Mouse (Mus musculus) lung, postnatal 36 days (tissue): ENCODE measurements around the gene Otp.

Source experiments
- DNase-seq: peaks from one replicate; pipeline ENCODE4 v3.0.0; 2022; ENCODE audit warnings: mixed read lengths

Otp gene

GRCm38 (mm10) chr13:94874039-94874425 lies 1.4 kb upstream of the Otp start:
- DNase-seq: no peak

DNA sequence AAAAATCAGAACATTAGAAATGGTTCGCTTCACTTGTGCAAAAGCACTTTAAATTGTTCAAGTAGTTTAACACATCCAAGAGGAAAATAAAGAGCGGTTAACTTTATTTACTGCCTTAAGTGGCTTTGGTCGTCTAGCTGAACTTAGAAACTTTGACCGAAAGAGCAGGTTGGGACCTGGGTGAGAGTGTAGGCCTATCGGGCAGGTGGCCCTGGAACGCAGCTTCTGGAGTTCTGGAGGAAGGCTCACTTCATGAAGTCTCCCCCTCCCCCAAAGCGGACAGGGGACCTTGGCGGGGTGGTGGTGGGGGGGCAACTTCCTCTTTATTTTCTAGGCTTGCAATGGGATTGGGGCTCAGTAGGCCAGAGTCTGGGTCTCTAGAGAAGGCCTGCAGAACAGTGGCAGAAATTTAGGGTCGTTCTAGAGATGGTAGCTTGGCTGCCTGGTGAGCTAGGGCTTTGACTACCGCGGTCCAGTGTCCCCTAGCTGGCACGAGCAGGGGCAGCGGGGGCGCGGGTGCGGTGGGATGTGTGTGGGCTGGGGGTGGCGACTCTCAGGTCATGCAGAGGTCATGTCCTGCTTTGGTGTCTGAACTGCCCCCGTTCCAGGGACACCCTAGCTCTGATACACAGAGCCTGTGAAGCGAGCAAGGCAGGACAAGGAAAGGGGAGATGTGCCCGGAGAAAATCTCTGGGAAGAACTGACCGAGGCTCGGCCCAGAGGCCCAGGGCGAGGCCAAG lies 576 bp upstream of the Otp start:
- DNase-seq: no peak

GRCm38 (mm10) chr13:94876286-94877210 lies 1.1 kb downstream of the Otp start:
- no peak for DNase-seq

GRCm38 (mm10) chr13:94877211-94877590 lies 1.8 kb downstream of the Otp start:
- no peak for DNase-seq

DNA sequence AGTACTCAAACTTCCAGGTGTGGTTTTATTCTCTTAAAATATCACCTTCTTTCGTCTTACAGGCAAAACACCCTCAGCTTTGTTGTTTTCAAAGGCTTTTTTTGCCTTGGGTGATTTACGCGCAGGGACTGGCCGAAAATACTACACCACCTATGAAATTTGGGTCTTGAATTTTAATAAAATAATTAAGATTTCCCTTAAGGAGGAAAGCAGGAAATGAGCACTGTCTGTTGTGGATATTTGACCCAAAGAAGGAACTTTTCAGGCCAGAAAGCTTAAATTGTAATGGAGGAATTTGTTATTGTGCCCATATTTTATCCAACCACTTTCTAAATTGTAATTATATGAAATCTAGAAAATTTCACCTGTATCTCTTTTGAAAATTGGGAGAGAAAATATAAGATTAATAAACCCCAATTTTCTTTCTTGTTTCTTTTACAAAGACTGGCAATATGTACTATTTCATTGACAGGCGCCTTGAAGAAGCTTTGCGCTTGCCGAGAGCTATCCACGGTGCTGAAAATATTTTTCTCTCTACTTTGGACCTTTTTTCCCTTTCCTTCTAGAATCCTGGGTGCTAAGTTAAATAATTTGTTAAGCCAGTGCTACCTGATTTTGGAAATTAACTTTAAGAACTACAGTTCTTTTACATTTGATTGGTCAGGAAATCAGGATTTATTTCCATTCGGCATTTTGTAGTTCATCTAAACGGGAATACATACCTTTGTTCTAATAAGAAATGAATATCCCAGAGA lies 2.8 kb downstream of the Otp start:
- peak; percentile 7 for DNase-seq

DNA sequence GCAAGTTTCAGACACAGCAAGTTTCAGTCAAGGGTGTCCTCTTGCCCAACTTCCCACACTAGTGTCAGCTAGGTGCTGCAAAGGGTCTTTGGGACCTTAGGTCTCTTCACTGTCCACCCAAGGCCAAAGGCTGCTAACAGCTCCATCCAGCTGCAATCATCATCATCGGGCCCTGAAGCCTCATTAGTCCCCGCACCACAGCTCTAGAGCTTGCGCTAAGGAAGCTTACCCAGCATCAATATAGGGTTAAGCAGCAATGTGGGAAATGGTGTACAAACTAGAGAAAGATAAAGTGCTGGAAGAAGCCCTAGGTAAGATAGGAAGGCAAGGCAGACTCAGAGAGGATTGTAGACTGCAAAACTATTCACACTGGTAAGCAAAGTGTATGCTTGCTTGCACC lies 5.8 kb downstream of the Otp start:
- no peak for DNase-seq

GRCm38 (mm10) chr13:94882221-94882620 lies 6.8 kb downstream of the Otp start:
- DNase-seq: no peak

GRCm38 (mm10) chr13:94882711-94883145 lies 7.3 kb downstream of the Otp start:
- no peak for DNase-seq

GRCm38 (mm10) chr13:94883163-94883965 lies 8.0 kb downstream of the Otp start:
- DNase-seq: no peak

DNA sequence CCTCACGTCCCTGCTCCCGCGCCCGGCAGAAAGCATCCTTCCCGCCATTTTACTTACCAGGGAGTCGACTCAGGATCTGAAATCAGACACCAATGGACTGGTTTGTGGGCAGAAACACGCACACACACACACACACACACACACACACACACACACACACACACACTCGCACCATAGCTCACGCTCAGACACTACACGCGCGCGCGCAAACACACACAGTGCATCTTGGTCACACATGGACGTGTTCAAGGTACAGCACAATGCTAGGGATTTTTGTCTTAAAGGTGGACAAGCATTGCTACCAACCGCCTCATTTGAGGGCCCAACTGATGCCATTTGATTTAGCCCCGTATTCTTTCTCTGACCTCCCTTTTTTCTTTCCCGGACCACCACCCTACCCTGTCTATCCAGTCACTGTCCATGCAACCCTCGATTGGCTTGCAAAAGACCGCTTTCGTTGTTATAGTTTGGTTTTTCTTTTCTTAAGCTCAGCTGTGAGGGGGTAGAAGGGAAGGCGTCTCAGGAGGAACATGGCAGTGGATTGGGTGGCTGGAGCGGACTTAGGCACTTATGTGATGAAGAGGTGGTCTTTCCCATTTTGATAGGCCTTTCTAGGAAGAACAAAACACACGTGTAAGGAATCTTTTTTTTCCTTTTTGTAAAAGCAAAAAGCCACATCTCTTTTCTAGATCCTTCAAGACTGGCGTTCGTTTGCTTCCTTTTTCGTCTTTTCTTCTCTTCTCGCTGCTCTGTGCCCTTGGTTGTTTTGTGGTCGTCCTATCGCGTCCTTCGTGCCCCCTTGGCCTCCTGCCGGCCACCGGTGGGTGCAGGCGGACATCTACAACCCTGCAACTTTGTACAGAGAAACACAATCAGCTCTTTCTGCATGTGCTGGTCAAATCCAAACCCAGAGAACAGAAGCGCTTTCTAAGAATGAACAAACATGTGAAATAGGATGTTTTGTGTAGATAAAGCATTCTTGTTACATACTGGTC lies 8.9 kb downstream of the Otp start:
- DNase-seq: no peak

DNA sequence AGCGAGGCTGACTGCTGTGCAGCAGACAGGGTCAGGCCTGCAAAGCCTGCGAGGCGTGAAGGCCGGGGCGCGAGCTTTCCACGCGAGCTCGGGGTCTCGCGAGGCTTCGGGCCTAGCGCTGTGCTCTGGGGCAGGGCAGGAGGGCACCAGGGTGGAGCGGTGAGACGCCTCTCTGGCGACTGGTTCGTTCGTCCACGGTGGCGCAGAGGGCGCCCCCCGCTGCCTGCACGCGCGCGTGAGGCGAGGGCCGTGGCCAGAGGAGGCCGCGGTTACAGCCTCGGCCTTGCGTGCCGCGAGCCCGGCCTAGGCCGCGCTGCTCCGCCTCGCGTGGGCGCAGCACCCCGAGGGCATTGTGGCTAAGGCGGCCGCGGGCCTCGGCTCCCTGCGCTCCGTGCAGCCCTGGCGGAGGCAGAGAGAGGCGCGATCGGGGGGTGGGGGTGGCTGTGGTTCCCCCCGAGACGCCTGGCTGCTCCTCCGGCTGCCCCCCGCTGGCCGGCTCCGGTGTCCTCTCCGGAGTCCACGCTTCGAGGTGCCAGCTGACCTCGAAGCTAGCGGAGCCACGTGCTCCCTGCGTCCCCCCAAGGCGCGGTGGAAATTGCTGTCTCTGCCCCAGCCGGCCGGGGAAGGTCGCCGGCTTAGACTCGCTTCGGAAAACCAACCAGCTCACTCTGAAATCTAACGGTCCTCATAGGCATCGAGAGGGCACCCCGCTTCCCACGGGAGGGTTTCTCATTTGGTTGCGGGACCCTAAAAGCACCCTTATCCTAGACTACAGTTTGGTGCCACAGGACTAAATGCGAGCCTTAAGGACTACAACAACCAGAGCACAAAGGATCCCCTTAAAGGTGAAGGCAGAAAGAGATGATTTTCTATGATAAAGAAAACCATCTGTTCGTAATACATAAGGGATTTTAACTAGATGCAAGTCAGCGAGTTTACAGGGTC lies 10.2 kb downstream of the Otp start:
- no peak for DNase-seq

- no peak for DNase-seq
Observed at GRCm38 (mm10) chr13:94907841-94908240, 32.4 kb downstream of the Otp start.

GRCm38 (mm10) chr13:94912961-94913360 lies 37.6 kb downstream of the Otp start:
- DNase-seq: no peak

DNA sequence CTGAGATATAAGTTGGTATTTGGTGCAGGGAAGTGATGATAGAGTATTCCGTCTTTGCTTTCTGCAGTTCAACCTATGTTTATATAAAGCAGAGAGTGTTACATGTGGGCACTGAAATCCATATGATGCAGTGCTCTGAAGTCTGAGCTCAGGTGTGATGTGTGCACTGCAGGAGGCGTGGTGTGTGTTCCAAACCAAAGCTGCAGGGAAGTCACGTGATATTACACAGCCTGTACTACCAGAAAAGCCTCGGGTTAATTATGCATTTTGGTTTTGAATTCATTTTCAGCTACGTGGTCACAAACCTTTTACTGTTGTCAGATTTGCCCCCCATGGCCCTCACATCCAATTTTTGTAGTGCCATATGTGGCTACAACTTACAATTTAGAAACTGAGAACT lies 40.3 kb downstream of the Otp start:
- DNase-seq: no peak

- no peak for DNase-seq
Observed at GRCm38 (mm10) chr13:94928086-94928485, 52.7 kb downstream of the Otp start.
